Mouse (Mus musculus) forebrain, embryonic 12.5 days (tissue): ENCODE results near the gene Gm20662. TPM values are rescaled to one million over a fixed set of nuclear protein-coding genes. Genes with fewer than 3 reads are reported as not detected.

Experiments used
- ATAC-seq: fragments of 200-750 bp; cut with Nextera tagmentation; 2 replicates; pipeline ENCODE4 v1.8.0; 2017; ENCODE audit warnings: moderate TSS enrichment; ENCODE audit not compliant: low FRiP score
- H3K27ac ChIP-seq: fragments of 300-500 bp; sonication (generic); 2 replicates; pipeline ENCODE4 v1.5.1; 2016; ENCODE audit warnings: mild to moderate bottlenecking
- H3K27me3 ChIP-seq: fragments of 300-500 bp; sonication (generic); 2 replicates; pipeline ENCODE4 v1.6.1; 2016; ENCODE audit warnings: mild to moderate bottlenecking
- H3K36me3 ChIP-seq: fragments of 300-500 bp; sonication (generic); replicated peaks from 2 replicates; pipeline ENCODE4 v1.6.1; 2016; ENCODE audit warnings: mild to moderate bottlenecking
- H3K4me1 ChIP-seq: fragments of 300-500 bp; sonication (generic); 2 replicates; pipeline ENCODE4 v1.6.1; 2016
- H3K4me2 ChIP-seq: fragments of 300-500 bp; sonication (generic); 2 replicates; pipeline ENCODE4 v1.6.1; 2016; ENCODE audit warnings: mild to moderate bottlenecking, moderate library complexity
- H3K4me3 ChIP-seq: fragments of 300-500 bp; sonication (generic); replicated peaks from 2 replicates; pipeline ENCODE4 v1.5.1; 2016; ENCODE audit warnings: mild to moderate bottlenecking
- H3K9ac ChIP-seq: fragments of 300-500 bp; sonication (generic); 2 replicates; pipeline ENCODE4 v1.6.1; 2016; ENCODE audit warnings: mild to moderate bottlenecking
- H3K9me3 ChIP-seq: fragments of 300-500 bp; sonication (generic); 2 replicates; pipeline ENCODE4 v1.6.1; 2016
- WGBS: fragments of 180-500 bp; shearing (Covaris S2); methylation state at CpG from one replicate; pipeline ENCODE4 v1.1.7; 2016; 5-methylcytosine and 5-hydroxymethylcytosine counted together
- microRNA-seq: library from miRNA; unstranded; fragments of <30 nt; microRNA quantifications from one replicate; pipeline ENCODE4, GENCODE M21; 2017
- polyA plus RNA-seq: library from polyadenylated mRNA; unstranded; fragments of >200 nt; fragmentation: Nextera tagmentation; extraction: Ambion mirVana; gene quantifications from 2 replicates; pipeline ENCODE4 v1.2.1, GENCODE M21; 2016

Gene Gm20662
- polyA plus RNA-seq, 1 experiment from 2014 or later = not detected

DNA sequence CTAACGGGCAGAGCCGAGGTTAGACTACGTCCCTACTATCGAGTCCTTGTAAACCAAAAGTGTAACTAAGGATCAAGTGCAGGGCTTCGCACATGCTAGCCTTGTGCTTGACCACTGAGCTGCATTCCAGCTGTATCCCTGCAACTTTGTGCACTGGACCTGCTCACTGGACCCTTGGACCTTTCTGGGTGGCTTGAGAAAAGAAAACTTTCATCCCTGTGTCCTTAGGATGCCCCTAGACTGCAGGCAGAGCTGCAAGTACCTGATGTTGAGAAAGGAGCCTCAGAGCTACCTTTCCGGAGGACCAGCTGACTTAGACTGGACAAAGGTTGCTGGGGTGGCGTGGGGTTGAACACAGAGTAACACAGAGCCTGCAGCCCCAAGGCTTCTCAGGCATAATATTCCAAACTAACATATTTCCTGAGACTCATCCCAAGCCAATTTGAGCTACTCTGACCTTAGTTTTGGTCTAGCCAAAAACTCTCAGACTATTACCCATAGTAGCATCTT is 94.5 kb downstream of the Gm20662 start:
- no peaks in the 10 kb centered on the region for H3K9me3 ChIP-seq
- no peak overlapping the region for H3K27ac ChIP-seq
- ATAC-seq = no peak
- H3K4me3 ChIP-seq = no peak overlapping the region
- H3K36me3 ChIP-seq = peaks cover 71% of the 10 kb centered on the region
- peaks cover 20% of the 10 kb centered on the region for H3K4me1 ChIP-seq
- no peak overlapping the region for H3K4me2 ChIP-seq
- no peaks in the 10 kb centered on the region for H3K27me3 ChIP-seq
- WGBS = 97% methylated on average over 7 of the region's 7 CpGs
- no peak overlapping the region for H3K9ac ChIP-seq

DNA sequence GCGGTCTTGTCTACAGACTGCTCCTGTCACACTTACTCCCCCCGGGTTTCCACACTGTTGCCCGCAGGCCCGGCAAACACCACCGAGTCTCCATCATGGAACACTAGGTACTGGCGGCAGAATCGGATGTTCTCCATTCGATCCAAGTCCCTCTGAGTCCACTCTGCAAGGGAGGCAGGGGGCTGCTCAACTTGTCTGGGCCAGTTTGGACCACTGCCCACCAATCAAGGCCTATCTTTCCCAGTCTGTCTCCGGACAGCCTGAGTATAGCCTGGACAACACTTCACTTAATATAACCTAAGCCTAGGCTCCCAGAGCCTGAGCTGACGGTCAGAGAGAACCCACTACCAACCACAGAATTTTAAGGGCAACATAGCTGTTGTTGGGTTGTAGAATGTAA is 97.4 kb downstream of the Gm20662 start:
- H3K27ac ChIP-seq = peak overlapping the region; percentile 79; the same call in 1 of the 2 replicates
- peaks cover 42% of the 10 kb centered on the region for H3K36me3 ChIP-seq
- peaks cover 22% of the 10 kb centered on the region for H3K4me1 ChIP-seq
- peak overlapping the region; percentile 81 for H3K9ac ChIP-seq
- no peaks in the 10 kb centered on the region for H3K27me3 ChIP-seq
- no peak for ATAC-seq
- H3K4me3 ChIP-seq = peak overlapping the region; percentile 74
- H3K9me3 ChIP-seq = no peaks in the 10 kb centered on the region
- H3K4me2 ChIP-seq = peak overlapping the region; percentile 97
- 77% methylated on average over 10 of the region's 10 CpGs for WGBS

DNA sequence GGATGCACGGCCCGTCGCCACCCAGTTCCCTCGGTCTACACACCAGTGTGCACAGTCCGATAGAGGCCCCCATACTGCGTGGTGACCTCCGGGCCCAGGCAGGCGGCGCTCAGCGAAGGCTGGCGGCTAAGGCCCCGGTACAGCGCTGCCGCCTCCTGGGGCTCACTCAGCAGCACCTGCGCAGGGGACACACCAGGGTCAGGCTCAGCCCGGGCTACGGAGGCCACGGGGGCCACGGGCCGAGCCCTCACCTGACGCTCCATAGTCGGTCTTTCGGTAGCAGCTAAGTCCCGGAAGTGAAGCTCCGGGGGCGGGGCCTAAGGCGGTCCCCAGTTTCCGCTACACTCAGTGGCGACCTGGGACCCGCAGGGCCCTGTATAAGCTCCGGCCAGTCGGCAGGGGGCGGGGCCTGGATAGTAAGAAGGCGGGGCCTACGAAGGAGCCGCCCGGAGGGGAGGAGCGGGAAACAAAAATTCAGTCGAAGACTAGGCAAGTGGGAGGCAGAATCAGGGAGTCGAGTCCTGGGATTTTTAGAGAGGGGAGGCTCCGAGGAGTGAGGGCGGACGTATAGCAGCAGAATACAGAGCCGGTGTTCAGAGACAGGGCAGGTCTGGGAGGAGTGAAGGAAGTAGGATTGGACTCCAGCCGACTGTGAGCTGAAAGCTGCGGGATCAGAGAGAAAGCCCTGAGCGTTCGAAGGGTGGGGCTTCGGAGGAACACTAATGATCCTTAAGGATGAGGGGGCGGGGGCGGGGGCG is 98.2 kb downstream of the Gm20662 start, which contains the start of gene Apeh:
Gene Apeh, minus strand, starts transcription at position 423 of the 758 bp plus-strand sequence.
- Histone ChIP-seq H3K9me3 (no peaks in the 10 kb centered on the region), H3K4me2 (peak within 1 kb of the TSS; percentile 97), H3K27ac (peak within 1 kb of the TSS; percentile 79), H3K27me3 (no peaks in the 10 kb centered on the region), H3K4me1 (peaks cover 22% of the 10 kb centered on the region), H3K4me3 (peak within 1 kb of the TSS; percentile 74), H3K36me3 (peaks cover 39% of the 10 kb centered on the region), H3K9ac (peak within 1 kb of the TSS; percentile 81)
- 0% methylated on average over 52 of the region's 52 CpGs for WGBS
- ATAC-seq = peak; percentile 95

Small RNA genes within 50 kb of the gene (microRNA-seq; reads per million reads assigned to microRNA genes)
- not detected for gene Mir7088

Other genes starting within 250 kb of the Gm20662 start
- 232 and 237 TPM in 2 replicates for gene Rbm5, start 225.4 kb upstream of the Gm20662 start, polyA plus RNA-seq
- gene Rbm6, start 123.1 kb upstream of the Gm20662 start, polyA plus RNA-seq = 136 and 137 TPM in 2 replicates
- gene Mon1a, start 108.2 kb upstream of the Gm20662 start, polyA plus RNA-seq = 16.0 and 17.7 TPM in 2 replicates
- 1.3 and 1.8 TPM in 2 replicates for gene Mst1r, start 89.5 kb upstream of the Gm20662 start, polyA plus RNA-seq
- gene Actl11, start 67.9 kb upstream of the Gm20662 start, polyA plus RNA-seq = not detected in 2 replicates
- gene Camkv, start 60.7 kb upstream of the Gm20662 start, polyA plus RNA-seq = 12.2 and 14.8 TPM in 2 replicates
- 30.6 and 32.3 TPM in 2 replicates for gene Traip, start 46.2 kb upstream of the Gm20662 start, polyA plus RNA-seq
- gene Uba7, start 20.8 kb upstream of the Gm20662 start, polyA plus RNA-seq = 5.8 and 6.5 TPM in 2 replicates
- 0.86 and 1.2 TPM in 2 replicates for gene Gm20661, start 13.3 kb upstream of the Gm20662 start, polyA plus RNA-seq
- 14.3 and 18.3 TPM in 2 replicates for gene Inka1, start 10.5 kb upstream of the Gm20662 start, polyA plus RNA-seq
- 0.82 and 2.1 TPM in 2 replicates for gene Cdhr4, start 3.9 kb upstream of the Gm20662 start, polyA plus RNA-seq
- gene Ip6k1, start 6.2 kb downstream of the Gm20662 start, polyA plus RNA-seq = 82.3 and 88.2 TPM in 2 replicates
- 18.2 and 19.3 TPM in 2 replicates for gene Gmppb, start 52.9 kb downstream of the Gm20662 start, polyA plus RNA-seq
- gene Amigo3, start 56.8 kb downstream of the Gm20662 start, polyA plus RNA-seq = 3.6 and 3.8 TPM in 2 replicates
- 0.27 and 0.41 TPM in 2 replicates for gene Mst1, start 84.1 kb downstream of the Gm20662 start, polyA plus RNA-seq
- gene Rnf123, start 87.0 kb downstream of the Gm20662 start, polyA plus RNA-seq = 36.9 and 41.2 TPM in 2 replicates
- gene Apeh, start 98.3 kb downstream of the Gm20662 start, polyA plus RNA-seq = 51.1 and 56.0 TPM in 2 replicates
- gene Bsn, start 194.0 kb downstream of the Gm20662 start, polyA plus RNA-seq = 3.6 and 3.9 TPM in 2 replicates